Mouse (Mus musculus) heart, embryonic 12.5 days (tissue): ENCODE measurements around the gene 4931422A03Rik. TPM values are rescaled to one million over a fixed set of nuclear protein-coding genes. Genes with fewer than 3 reads are reported as not detected.
"Not testable (repeated sequence)": the region's sequence is repeated elsewhere in the genome, so short reads cannot be mapped to it uniquely, and the experiment has no call there.

ENCODE experiments used
- ATAC-seq: fragments of 200-750 bp; cut with Nextera tagmentation; 2 replicates; pipeline ENCODE4 v1.8.0; 2017; ENCODE audit warnings: moderate TSS enrichment, moderate library complexity; ENCODE audit not compliant: insufficient number of reproducible peaks, low FRiP score
- H3K27ac ChIP-seq: fragments of 300-500 bp; sonication (generic); 2 replicates; pipeline ENCODE4 v1.5.1; 2016; ENCODE audit warnings: mild to moderate bottlenecking, moderate library complexity; ENCODE audit not compliant: poor library complexity, severe bottlenecking
- H3K27me3 ChIP-seq: fragments of 300-500 bp; sonication (generic); replicated peaks from 2 replicates; pipeline ENCODE4 v1.6.1; 2016; ENCODE audit warnings: mild to moderate bottlenecking, moderate library complexity
- H3K36me3 ChIP-seq: fragments of 300-500 bp; sonication (generic); 2 replicates; pipeline ENCODE4 v1.6.1; 2016; ENCODE audit warnings: mild to moderate bottlenecking, moderate library complexity
- H3K4me1 ChIP-seq: fragments of 300-500 bp; sonication (generic); replicated peaks from 2 replicates; pipeline ENCODE4 v1.6.1; 2016; ENCODE audit warnings: mild to moderate bottlenecking
- H3K4me2 ChIP-seq: fragments of 300-500 bp; sonication (generic); 2 replicates; pipeline ENCODE4 v1.6.1; 2016; ENCODE audit warnings: mild to moderate bottlenecking, moderate library complexity
- H3K4me3 ChIP-seq: fragments of 300-500 bp; sonication (generic); 2 replicates; pipeline ENCODE4 v1.5.1; 2016; ENCODE audit warnings: mild to moderate bottlenecking
- H3K9ac ChIP-seq: fragments of 300-500 bp; sonication (generic); 2 replicates; pipeline ENCODE4 v1.6.1; 2016; ENCODE audit warnings: mild to moderate bottlenecking, moderate library complexity
- H3K9me3 ChIP-seq: fragments of 300-500 bp; sonication (generic); replicated peaks from 2 replicates; pipeline ENCODE4 v1.6.1; 2016; ENCODE audit warnings: mild to moderate bottlenecking, moderate library complexity
- WGBS: fragments of 180-500 bp; shearing (Covaris S2); methylation state at CpG from one replicate; pipeline ENCODE4 v1.1.7; 2016; 5-methylcytosine and 5-hydroxymethylcytosine counted together
- polyA plus RNA-seq: library from polyadenylated mRNA; unstranded; fragments of >200 nt; fragmentation: Nextera tagmentation; extraction: Ambion mirVana; gene quantifications from 2 replicates; pipeline ENCODE4 v1.2.1, GENCODE M21; 2016

Gene 4931422A03Rik
- polyA plus RNA-seq, 1 experiment from 2014 or later: 2.0 TPM

- H3K4me2 ChIP-seq, H3K36me3 ChIP-seq, H3K4me1 ChIP-seq, H3K27ac ChIP-seq, ATAC-seq, H3K4me3 ChIP-seq, H3K9me3 ChIP-seq, H3K9ac ChIP-seq: not testable (repeated sequence)
- H3K27me3 ChIP-seq: peaks cover 26% of the 10 kb centered on the region
- 65% methylated on average over 8 of the region's 8 CpGs for WGBS
Measured at GRCm38 (mm10) chr2:103987595-103987994, 40.6 kb downstream of the 4931422A03Rik start.

GRCm38 (mm10) chr2:103983146-103983545 is 45.0 kb downstream of the 4931422A03Rik start:
- Histone ChIP-seq H3K9me3 (no peaks in the 10 kb centered on the region), H3K27me3 (peaks cover 22% of the 10 kb centered on the region; the same call in 1 of the 2 replicates), H3K27ac (no peak overlapping the region), H3K4me2 (no peak overlapping the region), H3K36me3 (no peaks in the 10 kb centered on the region), H3K4me3 (no peak overlapping the region), H3K4me1 (no peaks in the 10 kb centered on the region), H3K9ac (no peak overlapping the region)
- ATAC-seq: no peak
- 91% methylated on average over 10 of the region's 10 CpGs for WGBS

GRCm38 (mm10) chr2:103982250-103982649 is 45.9 kb downstream of the 4931422A03Rik start:
- no peaks in the 10 kb centered on the region for H3K36me3 ChIP-seq
- H3K4me3 ChIP-seq: no peak overlapping the region
- H3K4me2 ChIP-seq: no peak overlapping the region
- no peaks in the 10 kb centered on the region for H3K4me1 ChIP-seq
- no peak for ATAC-seq
- H3K27me3 ChIP-seq: peaks cover 22% of the 10 kb centered on the region; the same call in 1 of the 2 replicates
- H3K27ac ChIP-seq: no peak overlapping the region
- H3K9me3 ChIP-seq: no peaks in the 10 kb centered on the region
- H3K9ac ChIP-seq: no peak overlapping the region
- WGBS: 11% methylated on average over 5 of the region's 5 CpGs

GRCm38 (mm10) chr2:103977716-103978115 is 50.4 kb downstream of the 4931422A03Rik start:
- Histone ChIP-seq H3K9ac (no peak overlapping the region), H3K36me3 (peaks cover 10% of the 10 kb centered on the region; the same call in 1 of the 2 replicates), H3K27me3 (peaks cover 21% of the 10 kb centered on the region), H3K4me3 (no peak overlapping the region), H3K4me1 (no peaks in the 10 kb centered on the region), H3K4me2 (no peak overlapping the region), H3K27ac (no peak overlapping the region), H3K9me3 (no peaks in the 10 kb centered on the region)
- ATAC-seq: no peak
- WGBS: 70% methylated on average over 9 of the region's 9 CpGs

DNA sequence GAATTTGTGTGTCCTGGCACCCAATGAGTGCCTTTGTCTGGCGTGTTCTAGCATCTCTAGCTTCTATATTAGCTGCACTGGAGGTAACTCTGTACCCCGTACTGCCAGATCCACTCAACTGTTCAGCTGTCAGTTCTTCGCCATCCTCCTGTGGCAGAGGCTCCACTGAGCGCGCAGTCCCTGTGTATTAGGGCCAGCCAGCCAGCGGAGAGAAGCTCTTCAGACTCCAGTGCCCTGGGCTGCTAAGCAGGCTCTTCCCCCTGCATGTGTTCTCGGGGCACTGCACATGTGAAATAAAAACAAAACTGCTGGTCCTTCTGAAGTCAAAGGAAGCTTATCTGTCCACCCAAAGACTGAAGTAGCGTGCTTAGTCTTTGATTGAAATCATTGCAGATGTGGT is 50.9 kb downstream of the 4931422A03Rik start:
- Histone ChIP-seq H3K4me2 (no peak overlapping the region), H3K9me3 (no peaks in the 10 kb centered on the region), H3K9ac (no peak overlapping the region), H3K27me3 (peaks cover 25% of the 10 kb centered on the region), H3K36me3 (peaks cover 10% of the 10 kb centered on the region; the same call in 1 of the 2 replicates), H3K27ac (no peak overlapping the region), H3K4me3 (no peak overlapping the region), H3K4me1 (no peaks in the 10 kb centered on the region)
- ATAC-seq: no peak
- 74% methylated on average over 8 of the region's 8 CpGs for WGBS

DNA sequence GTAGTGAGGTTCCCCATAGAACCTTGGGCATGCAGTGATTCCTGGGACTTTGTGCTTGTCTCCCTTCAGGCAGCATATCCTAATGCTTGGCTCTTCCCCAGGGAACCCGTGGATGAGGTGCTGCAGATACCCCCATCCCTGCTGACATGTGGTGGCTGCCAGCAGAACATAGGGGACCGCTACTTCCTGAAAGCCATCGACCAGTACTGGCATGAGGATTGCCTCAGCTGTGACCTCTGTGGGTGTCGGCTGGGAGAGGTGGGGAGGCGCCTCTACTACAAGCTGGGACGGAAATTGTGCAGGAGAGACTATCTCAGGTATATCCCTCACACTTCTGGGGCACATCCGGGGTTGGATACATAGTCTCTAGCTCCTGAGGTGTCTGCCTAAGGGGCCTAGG is 52.3 kb downstream of the 4931422A03Rik start:
- no peak for ATAC-seq
- Histone ChIP-seq H3K9me3 (no peaks in the 10 kb centered on the region), H3K36me3 (peaks cover 10% of the 10 kb centered on the region; the same call in 1 of the 2 replicates), H3K4me2 (no peak overlapping the region), H3K4me3 (no peak overlapping the region), H3K27me3 (peaks cover 32% of the 10 kb centered on the region), H3K9ac (no peak overlapping the region), H3K4me1 (0 out of 2 replicates have a peak, but pooled peaks cover 1% of the 10 kb centered on the region), H3K27ac (no peak overlapping the region)
- WGBS: 70% methylated on average over 7 of the region's 7 CpGs

DNA sequence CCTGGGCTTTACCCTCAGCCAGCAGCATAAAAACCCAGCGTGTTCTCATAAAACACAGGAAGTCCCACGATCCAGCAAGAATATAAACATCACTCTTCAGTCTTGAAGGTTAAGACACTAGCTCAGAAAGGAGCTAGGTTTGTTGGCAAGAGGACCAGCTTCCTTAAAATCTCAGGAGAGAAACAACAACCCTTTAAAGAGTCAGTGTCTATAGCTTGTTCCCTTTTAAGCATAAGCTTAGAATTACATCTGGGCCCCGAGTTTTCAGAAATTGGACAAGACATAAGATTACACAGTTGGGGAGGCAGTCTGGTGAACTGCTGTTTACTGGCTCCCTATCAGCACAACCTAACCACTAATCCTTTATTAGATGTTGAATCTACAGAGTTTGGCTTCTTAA is 56.3 kb downstream of the 4931422A03Rik start:
- Histone ChIP-seq H3K27ac (no peak overlapping the region), H3K4me2 (peak overlapping the region; percentile 97), H3K4me3 (peak overlapping the region; percentile 95), H3K36me3 (peaks cover 10% of the 10 kb centered on the region; the same call in 1 of the 2 replicates), H3K9me3 (no peaks in the 10 kb centered on the region), H3K9ac (no peak overlapping the region), H3K4me1 (0 out of 2 replicates have a peak, but pooled peaks cover 6% of the 10 kb centered on the region), H3K27me3 (peaks cover 31% of the 10 kb centered on the region)
- 32% methylated on average over 3 of the region's 3 CpGs for whole genome bisulfite sequencing
- ATAC-seq: no peak

DNA sequence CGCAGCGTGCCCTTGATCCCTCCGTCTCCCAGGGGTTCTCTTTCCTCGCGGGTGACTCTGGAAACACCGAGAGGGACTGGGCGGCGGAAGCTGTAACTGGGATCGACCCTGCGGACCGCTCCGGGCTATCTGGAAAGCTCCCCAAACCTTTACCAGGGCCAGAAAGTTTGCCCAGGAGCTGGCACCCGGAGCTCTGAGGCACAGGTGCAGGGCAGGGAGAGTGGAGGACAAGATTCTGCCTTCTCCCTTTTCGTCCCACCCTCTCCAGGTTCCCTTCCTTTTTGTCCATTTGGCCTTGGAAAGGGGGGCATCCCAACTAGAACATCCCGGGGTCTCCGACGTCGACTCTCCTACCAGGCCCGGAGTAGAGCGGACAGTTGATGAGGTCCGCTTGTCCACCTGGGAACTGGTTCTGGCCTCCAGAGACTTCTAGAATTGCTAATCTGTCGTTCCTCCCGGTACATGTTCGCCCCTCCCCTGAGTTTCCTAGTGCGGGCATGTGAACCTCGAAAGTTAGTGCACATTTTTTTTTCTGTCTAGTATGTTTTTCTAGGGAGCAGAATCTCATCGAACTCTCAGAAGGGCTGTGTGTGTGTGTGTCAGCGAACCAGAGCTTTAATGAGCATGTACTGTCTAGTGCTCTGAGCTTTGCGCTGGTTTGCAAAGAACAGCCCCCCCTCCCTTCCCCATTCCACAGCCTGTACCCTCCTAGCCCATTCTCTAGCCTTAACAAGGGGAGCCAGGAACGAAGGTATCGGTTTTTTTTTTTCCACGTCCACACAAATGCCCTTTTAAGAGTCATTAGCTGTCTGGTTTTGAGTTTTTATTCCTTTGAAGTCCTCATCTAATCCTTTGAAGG is 57.1 kb downstream of the 4931422A03Rik start:
- 2% methylated on average over 32 of the region's 32 CpGs for WGBS
- Histone ChIP-seq H3K36me3 (peaks cover 7% of the 10 kb centered on the region; the same call in 1 of the 2 replicates), H3K4me3 (peak overlapping the region; percentile 95), H3K9me3 (no peaks in the 10 kb centered on the region), H3K27ac (0 out of 2 replicates have a peak overlapping the region, but pooled peaks have one; percentile 75), H3K9ac (peak overlapping the region; percentile 85), H3K27me3 (peaks cover 31% of the 10 kb centered on the region), H3K4me2 (peak overlapping the region; percentile 97), H3K4me1 (0 out of 2 replicates have a peak, but pooled peaks cover 6% of the 10 kb centered on the region)
- peak; percentile 22 for ATAC-seq

DNA sequence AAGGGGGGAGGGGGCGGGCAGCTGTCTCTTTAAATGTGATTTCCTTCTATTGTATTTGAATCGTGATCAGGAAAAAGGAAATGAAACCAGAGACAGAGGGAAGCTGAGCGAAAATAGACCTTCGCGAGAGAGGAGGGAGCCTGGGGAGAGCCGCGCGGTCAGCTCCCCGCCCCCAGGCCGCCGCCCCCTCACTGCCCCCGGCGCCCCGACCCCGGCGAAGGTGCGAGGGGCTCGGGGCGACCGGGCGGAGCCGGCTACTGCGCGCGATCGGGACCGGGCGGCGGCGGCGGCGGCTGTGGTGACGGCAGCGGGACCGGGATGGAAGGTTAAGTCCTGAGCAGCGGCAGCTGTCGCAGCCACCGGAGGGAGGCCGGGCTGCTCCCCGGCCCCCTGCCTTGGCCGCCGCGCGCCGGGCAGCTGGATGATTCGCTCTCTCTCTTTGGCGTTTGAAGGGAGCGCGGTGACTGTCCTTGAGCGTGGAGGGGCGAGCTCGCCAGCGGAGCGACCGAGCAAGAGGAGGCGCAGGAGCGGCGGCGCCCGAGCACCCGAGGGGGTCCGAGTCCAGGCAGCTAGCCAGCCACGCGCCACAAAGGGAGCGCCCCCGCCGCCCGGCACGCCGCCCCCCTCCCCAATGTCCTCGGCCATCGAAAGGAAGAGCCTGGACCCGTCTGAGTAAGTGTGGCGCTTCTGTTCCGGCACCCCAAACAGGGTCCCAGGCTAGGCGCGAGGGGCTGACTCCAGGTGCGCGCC is 57.9 kb downstream of the 4931422A03Rik start:
- Histone ChIP-seq H3K4me3 (peak overlapping the region; percentile 95), H3K9ac (peak overlapping the region; percentile 85), H3K4me1 (0 out of 2 replicates have a peak, but pooled peaks cover 6% of the 10 kb centered on the region), H3K27ac (peak overlapping the region; percentile 75), H3K36me3 (0 out of 2 replicates have a peak, but pooled peaks cover 3% of the 10 kb centered on the region), H3K9me3 (no peaks in the 10 kb centered on the region), H3K4me2 (peak overlapping the region; percentile 97), H3K27me3 (peaks cover 30% of the 10 kb centered on the region)
- peak; percentile 64 for ATAC-seq
- under 1% methylated on average over 65 of the region's 79 CpGs for WGBS

GRCm38 (mm10) chr2:103969437-103970040 is 58.6 kb downstream of the 4931422A03Rik start:
- Histone ChIP-seq H3K27me3 (peaks cover 34% of the 10 kb centered on the region), H3K27ac (peak overlapping the region; percentile 46), H3K4me3 (peak overlapping the region; percentile 95), H3K4me1 (0 out of 2 replicates have a peak, but pooled peaks cover 6% of the 10 kb centered on the region), H3K4me2 (peak overlapping the region; percentile 97), H3K36me3 (0 out of 2 replicates have a peak, but pooled peaks cover 3% of the 10 kb centered on the region), H3K9me3 (no peaks in the 10 kb centered on the region), H3K9ac (peak overlapping the region; percentile 85)
- WGBS: under 1% methylated on average over 40 of the region's 40 CpGs
- peak; percentile 85 for ATAC-seq
